25 mouse cellular contexts compared by ENCODE assay signal in the genomic region with DNA sequence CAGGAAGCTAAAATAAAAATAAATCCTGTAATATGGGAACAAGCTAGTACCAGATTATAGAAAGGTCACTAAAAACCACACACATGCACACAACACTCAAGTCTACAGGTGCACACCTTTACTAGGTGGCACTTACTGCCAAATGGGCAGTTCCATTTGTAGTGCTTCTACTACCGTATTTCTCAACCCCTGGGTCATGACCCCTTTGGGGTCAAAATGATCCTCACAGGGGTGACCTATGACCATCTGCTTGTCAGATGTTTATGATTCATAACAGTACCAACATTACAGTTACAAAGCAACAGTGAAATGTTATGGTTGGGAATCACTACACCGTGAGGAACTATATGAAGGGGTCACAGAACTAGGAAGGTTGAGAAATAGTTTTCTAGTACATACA. TPM values are rescaled to one million over a fixed set of nuclear protein-coding genes. Genes with fewer than 3 reads are reported as not detected.
"Had no signal": no experiment of that assay in that cellular context is flagged by ENCODE, and none has a peak within 500 bp of the region (broad histone marks: within the 10 kb centered on the region; RNA-seq: fewer than 3 reads in every experiment).

No protein-coding gene starts in this region.

- DNase-seq: cerebellum, adult 2 months; cerebellum, adult 8-10 months; cerebellum, adult 9-10 months; cerebellum, adult 9-11 months; cerebellum, postnatal 36 days; embryo, embryonic 11 days; forebrain, postnatal 0 days; gastrocnemius, adult 2 months; gastrocnemius, postnatal 10 days; gastrocnemius, postnatal 14 days; gastrocnemius, postnatal 25 days; gastrocnemius, postnatal 36 days; heart, adult 18-20 months had no signal

- H3K4me3 ChIP-seq: embryonic facial prominence, embryonic 10.5 days; embryonic facial prominence, embryonic 12.5 days; embryonic facial prominence, embryonic 13.5 days; embryonic facial prominence, embryonic 15.5 days; erythroblast, embryonic 14.5 days; forebrain, embryonic 10.5 days; forebrain, embryonic 12.5 days; forebrain, embryonic 13.5 days; forebrain, embryonic 15.5 days; gastrocnemius, adult 2 months had no signal

- H3K27ac ChIP-seq: embryonic facial prominence, embryonic 10.5 days; embryonic facial prominence, embryonic 12.5 days; embryonic facial prominence, embryonic 13.5 days; embryonic facial prominence, embryonic 15.5 days; forebrain, embryonic 10.5 days; forebrain, embryonic 12.5 days; forebrain, embryonic 13.5 days; forebrain, embryonic 15.5 days; gastrocnemius, adult 2 months had no signal

- H3K9ac ChIP-seq: embryonic facial prominence, embryonic 12.5 days; embryonic facial prominence, embryonic 13.5 days; embryonic facial prominence, embryonic 15.5 days; forebrain, embryonic 12.5 days; forebrain, embryonic 13.5 days; forebrain, embryonic 15.5 days; forebrain, postnatal 0 days had no signal

- ATAC-seq: forebrain, embryonic 13.5 days; forebrain, embryonic 14.5 days; forebrain, embryonic 15.5 days; forebrain, embryonic 16.5 days; forebrain, postnatal 0 days had no signal

- H3K9me3 ChIP-seq: embryonic facial prominence, embryonic 10.5 days; embryonic facial prominence, embryonic 12.5 days; embryonic facial prominence, embryonic 13.5 days; embryonic facial prominence, embryonic 15.5 days; forebrain, embryonic 10.5 days; forebrain, embryonic 12.5 days; forebrain, embryonic 13.5 days; forebrain, embryonic 15.5 days had no signal

- H3K4me2 ChIP-seq: embryonic facial prominence, embryonic 12.5 days; embryonic facial prominence, embryonic 13.5 days; embryonic facial prominence, embryonic 15.5 days; forebrain, embryonic 12.5 days; forebrain, embryonic 13.5 days; forebrain, embryonic 15.5 days had no signal

- H3K27me3 ChIP-seq: embryonic facial prominence, embryonic 12.5 days; embryonic facial prominence, embryonic 13.5 days; embryonic facial prominence, embryonic 15.5 days; forebrain, embryonic 12.5 days; forebrain, embryonic 13.5 days; forebrain, embryonic 15.5 days had no signal

RNA-seq across cellular contexts. Expression of a gene that starts 3.1 kb away (rescaled TPM):
- total RNA-seq: granulocyte monocyte progenitor cell, adult 5-6 weeks had no signal
- polyA plus RNA-seq: erythroblast, embryonic 14.5 days had no signal
